Mouse (Mus musculus) inflammation-experienced regulatory T-cells, adult 16 weeks (primary cell): Measurements from ENCODE around the gene Gm3012. TPM values are rescaled to one million over a fixed set of nuclear protein-coding genes. Genes with fewer than 3 reads are reported as not detected.

Source experiments
- polyA plus RNA-seq: library from polyadenylated mRNA; unstranded; fragments of 100-300 nt; shearing (Covaris generic); gene quantifications from one replicate; pipeline ENCODE4 v1.2.1, GENCODE M21; 2017

Gene Gm3012
- not detected for polyA plus RNA-seq

DNA sequence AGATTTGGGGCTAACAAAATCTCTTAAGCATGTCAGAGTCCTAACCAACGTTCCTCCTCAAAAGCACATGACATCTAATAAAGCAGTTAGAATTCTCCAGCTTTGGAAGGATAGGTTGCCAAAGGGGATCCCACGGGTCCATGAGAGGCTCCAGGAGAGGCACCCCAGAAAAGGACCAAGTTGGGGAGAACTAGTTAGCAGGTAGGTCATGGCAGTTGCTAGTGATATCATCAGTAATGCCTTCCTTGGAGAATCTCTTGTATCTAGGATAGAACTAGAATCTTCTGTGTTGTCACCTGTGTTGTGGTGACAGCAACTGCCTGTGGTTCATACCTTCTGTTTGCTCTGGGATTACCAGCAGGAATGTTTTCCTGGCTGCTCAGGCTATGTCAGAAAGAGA is at the start of gene Gm3012:
TSS of gene Gm3012 (plus strand) at position 301 of the 400 bp plus-strand sequence.

GRCm38 (mm10) chr14:3651730-3652129 is 17.4 kb downstream of the Gm3012 start, which contains the start of gene Gm3020:
Gm3020 (plus strand) TSS chr14:3652030.

GRCm38 (mm10) chr14:3688483-3688882 is 54.2 kb downstream of the Gm3012 start, which contains the start of gene Gm3043:
Gm3043 (plus strand) TSS chr14:3688783.

Other genes with a start within 250 kb of the Gm3012 start
- gene Gm10413, start 239.4 kb upstream of the Gm3012 start, polyA plus RNA-seq, result not detected
- 12.5 TPM for gene Gm10409, start 221.9 kb upstream of the Gm3012 start, polyA plus RNA-seq
- gene Gm3005, start 206.4 kb upstream of the Gm3012 start, polyA plus RNA-seq, result 5.2 TPM
- not detected for gene Gm10408, start 185.1 kb upstream of the Gm3012 start, polyA plus RNA-seq
- gene Gm3020, start 17.5 kb downstream of the Gm3012 start, polyA plus RNA-seq, result 12.5 TPM
- gene Gm3043, start 54.3 kb downstream of the Gm3012 start, polyA plus RNA-seq, result not detected
- 0.35 TPM for gene Gm3002, start 175.6 kb downstream of the Gm3012 start, polyA plus RNA-seq
- gene Gm3033, start 211.7 kb downstream of the Gm3012 start, polyA plus RNA-seq, result not detected
- not detected for gene Gm2916, start 249.7 kb downstream of the Gm3012 start, polyA plus RNA-seq